Comparison of ENCODE assay signal across 19 mouse cellular contexts in genomic region chr9:61638908-61639307, GRCm38 (mm10).
"Had no signal": no experiment of that assay in that cellular context is flagged by ENCODE, and none has a peak within 500 bp of the region (broad histone marks: within the 10 kb centered on the region; RNA-seq: fewer than 3 reads in every experiment).

No protein-coding gene starts in this region.

- H3K4me3 ChIP-seq: intestine, embryonic 15.5 days; kidney, embryonic 15.5 days; limb, embryonic 12.5 days; liver, embryonic 12.5 days; liver, embryonic 15.5 days; midbrain, embryonic 13.5 days; neural tube, embryonic 12.5 days; neural tube, embryonic 15.5 days had no signal

- H3K4me1 ChIP-seq: intestine, embryonic 15.5 days; liver, embryonic 12.5 days; liver, embryonic 15.5 days; midbrain, embryonic 13.5 days; neural tube, embryonic 12.5 days had no signal

- DNase-seq: kidney, adult 11 months; kidney, adult 8-10 months; kidney, postnatal 10 days; kidney, postnatal 36 days; liver; lung, adult 18-20 months; lung, postnatal 14 days; retina, postnatal 1 day; right cerebral cortex, postnatal 25 days; thymus, postnatal 25 days had no signal

- H3K27ac ChIP-seq: intestine, embryonic 15.5 days; kidney, embryonic 15.5 days; limb, embryonic 12.5 days; liver, embryonic 12.5 days; liver, embryonic 15.5 days; macrophage; midbrain, embryonic 13.5 days; neural tube, embryonic 12.5 days; neural tube, embryonic 15.5 days had no signal
